ENCODE assay signal across 8 mouse cellular contexts in genomic region chr4:137047840-137048549, GRCm38 (mm10). TPM values are rescaled to one million over a fixed set of nuclear protein-coding genes. Genes with fewer than 3 reads are reported as not detected.
A peak's percentile ranks its signal among the peaks of the same experiment; 100 is the strongest.
DNase-seq lines count a peak whose midpoint lies in the region; ATAC-seq and TF ChIP-seq lines count a peak whose summit lies in the region.

No protein-coding gene starts in this region.

- TF ChIP-seq POLR2A in CH12.LX (IDR thresholded peaks at IDR 0.05; ENCODE audit: low read depth, low read length): no peak

- ATAC-seq in embryonic facial prominence, embryonic 13.5 days (ENCODE audit: insufficient number of reproducible peaks, insufficient read depth, low FRiP score, low TSS enrichment, low read depth): peak; percentile 23; the same call in 1 of the 2 replicates
- peak; percentile 84 for ATAC-seq in kidney, embryonic 16.5 days (ENCODE audit: low FRiP score, low TSS enrichment)
- ATAC-seq in midbrain, embryonic 12.5 days (ENCODE audit: low FRiP score, low read depth): peak; percentile 84

- no peak for TF ChIP-seq RAD21 in CH12.LX (IDR thresholded peaks at IDR 0.05; ENCODE audit: low read depth, low read length)

- peaks cover 10% of the 10 kb centered on the region for H3K9me3 ChIP-seq in CH12.LX (replicated peaks; ENCODE audit: low read length)
- peaks cover 6% of the 10 kb centered on the region; the same call in 1 of the 2 replicates for H3K9me3 ChIP-seq in embryonic facial prominence, embryonic 13.5 days
- H3K9me3 ChIP-seq in kidney, embryonic 16.5 days (ENCODE audit: low read length): peaks cover 15% of the 10 kb centered on the region
- peaks cover 7% of the 10 kb centered on the region; the same call in 1 of the 2 replicates for H3K9me3 ChIP-seq in midbrain, embryonic 12.5 days

- peaks cover 0 to 2% of the 10 kb centered on the region in 2 experiments for H3K36me3 ChIP-seq in CH12.LX (replicated peaks in 1 of 2; ENCODE audit: control insufficient read depth in 1 of 2, insufficient read depth in 1 of 2, low read length in 1 of 2)
- H3K36me3 ChIP-seq in embryonic facial prominence, embryonic 13.5 days: no peaks in the 10 kb centered on the region
- no peaks in the 10 kb centered on the region for H3K36me3 ChIP-seq in kidney, embryonic 16.5 days (ENCODE audit: insufficient read depth, low read length)
- no peaks in the 10 kb centered on the region for H3K36me3 ChIP-seq in midbrain, embryonic 12.5 days

- peak overlapping the region; percentile 53; the same call in 1 of the 2 replicates for H3K9ac ChIP-seq in CH12.LX (ENCODE audit: insufficient read depth, low read depth)
- H3K9ac ChIP-seq in embryonic facial prominence, embryonic 13.5 days: peak overlapping the region; percentile 84
- peak overlapping the region; percentile 87 for H3K9ac ChIP-seq in kidney, embryonic 16.5 days (replicated peaks; ENCODE audit: low read length)
- peak overlapping the region; percentile 73 for H3K9ac ChIP-seq in midbrain, embryonic 12.5 days (replicated peaks)

- DNase-seq in gastrocnemius, postnatal 14 days: peak; percentile 45
- DNase-seq in gastrocnemius, postnatal 4 days (ENCODE audit: low spot score in 2 of 2): no peak
- DNase-seq in CH12.LX (ENCODE audit: extremely low read depth): peak; percentile 43
- no peak for DNase-seq in cerebellum, adult 9-11 months
- no peak for DNase-seq in adrenal gland, postnatal 10 days

- intact Hi-C loops in gastrocnemius, postnatal 14 days (cut with DNase I; ENCODE audit: low total_unique reads): no loop called here

- no peak for TF ChIP-seq EP300 in CH12.LX (IDR thresholded peaks at IDR 0.05; ENCODE audit: low read length)

- H3K4me1 ChIP-seq in CH12.LX (ENCODE audit: control insufficient read depth in 1 of 2, insufficient read depth in 2 of 2): peaks cover 0 to 15% of the 10 kb centered on the region in 2 experiments; a peak in 3 of 4 replicates
- H3K4me1 ChIP-seq in embryonic facial prominence, embryonic 13.5 days: peaks cover 31% of the 10 kb centered on the region
- peaks cover 24% of the 10 kb centered on the region for H3K4me1 ChIP-seq in kidney, embryonic 16.5 days (ENCODE audit: insufficient read depth, low read length)
- peaks cover 20% of the 10 kb centered on the region for H3K4me1 ChIP-seq in midbrain, embryonic 12.5 days

- peak overlapping the region; percentile 66 for H3K4me2 ChIP-seq in CH12.LX (ENCODE audit: insufficient read depth, low read depth, poor library complexity, severe bottlenecking)
- peak overlapping the region; percentile 76 for H3K4me2 ChIP-seq in embryonic facial prominence, embryonic 13.5 days
- peak overlapping the region; percentile 79 for H3K4me2 ChIP-seq in kidney, embryonic 16.5 days (replicated peaks; ENCODE audit: low read depth, low read length)
- peak overlapping the region; percentile 74 for H3K4me2 ChIP-seq in midbrain, embryonic 12.5 days (replicated peaks)

- dilution Hi-C loops in CH12.LX (cut with MboI; ENCODE audit: extremely low pct_ligation_motif_present, extremely low pct_unique_long_range_greater_than_20kb, low sequenced_read_pairs): no loop called here

- no peak for TF ChIP-seq CTCF in CH12.LX (conservative IDR thresholded peaks at IDR 0.05 in 1 of 2, IDR thresholded peaks at IDR 0.05 in 1 of 2; ENCODE audit: low read depth in 2 of 2, low read length in 2 of 2)

- WGBS in embryonic facial prominence, embryonic 13.5 days: under 1% methylated on average over 52 of the region's 52 CpGs
- under 1% methylated on average over 52 of the region's 52 CpGs for WGBS in kidney, embryonic 16.5 days
- under 1% methylated on average over 52 of the region's 52 CpGs for WGBS in midbrain, embryonic 12.5 days

- H3K27me3 ChIP-seq in CH12.LX (replicated peaks): peaks cover 23% of the 10 kb centered on the region
- H3K27me3 ChIP-seq in embryonic facial prominence, embryonic 13.5 days: peaks cover 37% of the 10 kb centered on the region
- H3K27me3 ChIP-seq in kidney, embryonic 16.5 days (ENCODE audit: insufficient read depth, low read length): peaks cover 20% of the 10 kb centered on the region
- peaks cover 46% of the 10 kb centered on the region for H3K27me3 ChIP-seq in midbrain, embryonic 12.5 days

- peaks cover 3% of the 10 kb centered on the region; the same call in 1 of the 2 replicates for H3K79me2 ChIP-seq in CH12.LX (replicated peaks; ENCODE audit: control insufficient read depth, extremely low read depth, insufficient read depth, poor library complexity, severe bottlenecking)

- H3K27ac ChIP-seq in CH12.LX (ENCODE audit: insufficient read depth, low read depth): peak overlapping the region; percentile 1; the same call in 1 of the 2 replicates
- peak overlapping the region; percentile 72 for H3K27ac ChIP-seq in embryonic facial prominence, embryonic 13.5 days
- peak overlapping the region; percentile 77 for H3K27ac ChIP-seq in kidney, embryonic 16.5 days (ENCODE audit: low read length)
- H3K27ac ChIP-seq in midbrain, embryonic 12.5 days (replicated peaks): peak overlapping the region; percentile 83

- peak overlapping the region; percentile 79 to 94 (median 84) for H3K4me3 ChIP-seq in CH12.LX (replicated peaks in 1 of 3; ENCODE audit: low read depth in 2 of 3, low read length in 2 of 3, poor library complexity in 1 of 3)
- peak overlapping the region; percentile 94 for H3K4me3 ChIP-seq in embryonic facial prominence, embryonic 13.5 days
- H3K4me3 ChIP-seq in kidney, embryonic 16.5 days (ENCODE audit: low read length): peak overlapping the region; percentile 97
- H3K4me3 ChIP-seq in midbrain, embryonic 12.5 days: peak overlapping the region; percentile 74

- in situ Hi-C loops in CH12.LX (cut with MboI; ENCODE audit: low pct_ligation_motif_present, low pct_unique_long_range_greater_than_20kb, low sequenced_read_pairs): no loop called here

TF ChIP-seq in CH12.LX, 34 proteins besides CTCF, POLR2A, EP300 and RAD21:
- TF ChIP-seq CHD2 (IDR thresholded peaks at IDR 0.05; ENCODE audit: low read length) (0 out of 2 replicates have a peak, but pooled peaks have one; percentile 30), MAX (IDR thresholded peaks at IDR 0.05; ENCODE audit: low read length) (no peak), IRF4 (IDR thresholded peaks at IDR 0.05; ENCODE audit: low read depth, low read length) (no peak), SMC3 (IDR thresholded peaks at IDR 0.05; ENCODE audit: low read depth, low read length) (no peak), NRF1 (IDR thresholded peaks at IDR 0.05; ENCODE audit: low read depth, low read length) (no peak), TCF12 (IDR thresholded peaks at IDR 0.05; ENCODE audit: low read depth, low read length) (0 out of 2 replicates have a peak, but pooled peaks have one; percentile 12), E2F4 (IDR thresholded peaks at IDR 0.05; ENCODE audit: insufficient replicate concordance, low read depth, low read length) (no peak), KAT2A (IDR thresholded peaks at IDR 0.05; ENCODE audit: insufficient replicate concordance, low read length) (no peak), MAZ (IDR thresholded peaks at IDR 0.05; ENCODE audit: low read depth, low read length) (no peak), ZKSCAN1 (IDR thresholded peaks at IDR 0.05; ENCODE audit: borderline replicate concordance, low read depth, low read length) (no peak), CHD1 (IDR thresholded peaks at IDR 0.05; ENCODE audit: low read depth, low read length) (no peak), MEF2A (IDR thresholded peaks at IDR 0.05; ENCODE audit: borderline replicate concordance, low read depth, low read length) (peak; percentile 33; the same call in 1 of the 2 replicates), USF1 (IDR thresholded peaks at IDR 0.05; ENCODE audit: low read depth, low read length) (no peak), BHLHE40 (IDR thresholded peaks at IDR 0.05; ENCODE audit: low read depth, low read length) (peak; percentile 72), GABPA (IDR thresholded peaks at IDR 0.05; ENCODE audit: insufficient replicate concordance, low read depth, low read length) (no peak), ZNF384 (IDR thresholded peaks at IDR 0.05; ENCODE audit: low read depth, low read length) (no peak), ETS1 (conservative IDR thresholded peaks at IDR 0.05; ENCODE audit: low read depth, low read length) (no peak), MYC (IDR thresholded peaks at IDR 0.05; ENCODE audit: low read depth, low read length) (no peak), HCFC1 (IDR thresholded peaks at IDR 0.05; ENCODE audit: low read depth, low read length) (no peak), ZMIZ1 (IDR thresholded peaks at IDR 0.05; ENCODE audit: low read depth, low read length) (no peak), TBP (conservative IDR thresholded peaks at IDR 0.05; ENCODE audit: low read depth, low read length) (no peak), USF2 (conservative IDR thresholded peaks at IDR 0.05; ENCODE audit: low read depth, low read length) (no peak), POLR2AphosphoS2 (IDR thresholded peaks at IDR 0.05; ENCODE audit: low read depth, low read length) (no peak), SIN3A (IDR thresholded peaks at IDR 0.05; ENCODE audit: low read length) (peak; percentile 29), ZC3H11A (IDR thresholded peaks at IDR 0.05; ENCODE audit: low read depth, low read length) (no peak), UBTF (IDR thresholded peaks at IDR 0.05; ENCODE audit: low read depth, low read length) (peak; percentile 47; the same call in 1 of the 2 replicates), MAFK (IDR thresholded peaks at IDR 0.05; ENCODE audit: insufficient replicate concordance, low read length) (no peak), MXI1 (IDR thresholded peaks at IDR 0.05; ENCODE audit: low read depth, low read length) (no peak)
TF ChIP-seq in CH12.LX: peak in this region for 6.

RNA-seq across cellular contexts. Expression of gene Zbtb40, which starts 0.6 kb away (rescaled TPM):
- total RNA-seq in gastrocnemius, postnatal 14 days (2021): 1 to 10 TPM; 4.2 to 4.4 TPM
- 1 to 10 TPM; 6.9 to 9.1 TPM for total RNA-seq in gastrocnemius, postnatal 4 days (2021)
- total RNA-seq in CH12.LX (2012; rRNA removed) (7.1 and 8.4 TPM in 2 replicates), CH12.LX (2014; rRNA removed) (2.7 and 2.9 TPM in 2 replicates)
- polyA plus RNA-seq in CH12.LX (2012; ENCODE audit: insufficient read length, low read depth): 5.4 and 6.7 TPM in 2 replicates
- 4.5 and 4.9 TPM in 2 replicates for polyA plus RNA-seq in embryonic facial prominence, embryonic 13.5 days (2015; fragmentation: Nextera tagmentation; extraction: Ambion mirVana)
- polyA plus RNA-seq in kidney, embryonic 16.5 days (2015; fragmentation: Nextera tagmentation; extraction: Ambion mirVana): 4.9 and 5.6 TPM in 2 replicates
- polyA plus RNA-seq in midbrain, embryonic 12.5 days (2016; fragmentation: Nextera tagmentation; extraction: Ambion mirVana): 5.9 and 7.7 TPM in 2 replicates
- 1 to 10 TPM; 7.0 to 7.8 TPM for total RNA-seq in adrenal gland, postnatal 10 days (2021)

Comparison
In these comparisons a context has a peak if more than half of its experiments do, and no peak if none do; other contexts are left out.
1. DNase-seq: peak in gastrocnemius, postnatal 14 days (single experiment) and CH12.LX (single experiment); none in gastrocnemius, postnatal 4 days (0 of 2), cerebellum, adult 9-11 months (single experiment) and adrenal gland, postnatal 10 days (single experiment).
2. H3K27ac ChIP-seq: peak in every context shown above with its lines; median percentile 83 in midbrain, embryonic 12.5 days; 77 in kidney, embryonic 16.5 days; 72 in embryonic facial prominence, embryonic 13.5 days; 1 in CH12.LX.
3. ATAC-seq: peak in every context shown above with its lines; median percentile 84 in kidney, embryonic 16.5 days; 84 in midbrain, embryonic 12.5 days; 23 in embryonic facial prominence, embryonic 13.5 days.
4. Peak in every context shown above with its lines, with median percentiles within 50 percentile points of each other: H3K4me2 ChIP-seq, H3K4me3 ChIP-seq and H3K9ac ChIP-seq.